Mouse (Mus musculus) ovary, adult 10 weeks (tissue): ENCODE data around the gene Agtpbp1. TPM values are rescaled to one million over a fixed set of nuclear protein-coding genes. Genes with fewer than 3 reads are reported as not detected.

Experiments
- polyA plus RNA-seq: library from polyadenylated mRNA; stranded (reverse); fragments of 350-450 nt; fragmentation: Illumina TruSeq; extraction: RNeasy Lipid Tissue Mini Kit (QIAGEN cat#74804); gene quantifications from one replicate; pipeline ENCODE4 v1.2.3, GENCODE M21; 2014

The Agtpbp1 gene
- polyA plus RNA-seq: 42.8 TPM

GRCm38 (mm10) chr13:59584947-59585647, at the start of gene Agtpbp1, which contains the start of gene Naa35:
Gene Agtpbp1 (minus strand): TSS chr13:59585227.
Gene Naa35 (plus strand): TSS chr13:59585259.

Other genes with a start within 250 kb of the Agtpbp1 start
- 274 TPM for gene Naa35, start within 50 bp of the Agtpbp1 start, polyA plus RNA-seq
- 15.3 TPM for gene Golm1, start 90.6 kb upstream of the Agtpbp1 start, polyA plus RNA-seq
- gene 4921517D22Rik, start 108.9 kb upstream of the Agtpbp1 start, polyA plus RNA-seq: not detected
- gene Spata31d1a, start 125.1 kb upstream of the Agtpbp1 start, polyA plus RNA-seq: not detected
- not detected for gene Spata31d1b, start 127.1 kb upstream of the Agtpbp1 start, polyA plus RNA-seq
- not detected for gene Spata31d1d, start 146.5 kb upstream of the Agtpbp1 start, polyA plus RNA-seq
- not detected for gene 1700014D04Rik, start 161.5 kb upstream of the Agtpbp1 start, polyA plus RNA-seq
- gene Isca1, start 184.6 kb upstream of the Agtpbp1 start, polyA plus RNA-seq: 95.0 TPM
- gene Gm49354, start 197.0 kb upstream of the Agtpbp1 start, polyA plus RNA-seq: not detected
- gene Tut7, start 237.9 kb upstream of the Agtpbp1 start, polyA plus RNA-seq: 169 TPM